Mouse (Mus musculus): ENCODE measurements around the gene Srpk2. TPM values are rescaled to one million over a fixed set of nuclear protein-coding genes. Genes with fewer than 3 reads are reported as not detected.

The Srpk2 gene
- total and polyA plus RNA-seq, 2 experiments from 2014 or later: 69.3 to 151 TPM

GRCm38 (mm10) chr5:23612856-23613255 is 71.6 kb downstream of the Srpk2 start:
- Histone ChIP-seq H3K36me3 (ENCODE audit: insufficient read depth, low read length) (no peaks in the 10 kb centered on the region), H3K9ac (replicated peaks; ENCODE audit: low read length, poor library complexity, severe bottlenecking) (no peak overlapping the region), H3K4me1 (ENCODE audit: insufficient read depth, low read length) (peaks cover 6% of the 10 kb centered on the region; the same call in 1 of the 2 replicates), H3K27me3 (ENCODE audit: insufficient read depth, low read length) (no peaks in the 10 kb centered on the region), H3K4me3 (ENCODE audit: low read depth, low read length) (no peak overlapping the region), H3K9me3 (ENCODE audit: low read length) (no peaks in the 10 kb centered on the region), H3K27ac (ENCODE audit: low read depth, low read length) (no peak overlapping the region), H3K4me2 (ENCODE audit: low read depth, low read length, poor library complexity, severe bottlenecking) (no peak overlapping the region)
- DNase-seq (ENCODE audit: low spot score) (no peak), ATAC-seq (ENCODE audit: low FRiP score) (no peak)
- 83% methylated on average over 3 of the region's 3 CpGs for WGBS
- no peak for TF ChIP-seq CTCF (IDR thresholded peaks at IDR 0.05)

- no peak overlapping the region for H3K4me2 ChIP-seq (ENCODE audit: low read depth, low read length, poor library complexity, severe bottlenecking)
These were observed 80.2 kb downstream of the Srpk2 start for GRCm38 (mm10) chr5:23604036-23604705.

GRCm38 (mm10) chr5:23599750-23600537 is 84.5 kb downstream of the Srpk2 start:
- Histone ChIP-seq H3K4me1 (ENCODE audit: insufficient read depth, low read length) (peaks cover 4% of the 10 kb centered on the region; the same call in 1 of the 2 replicates), H3K27me3 (ENCODE audit: insufficient read depth, low read length) (no peaks in the 10 kb centered on the region), H3K4me2 (ENCODE audit: low read depth, low read length, poor library complexity, severe bottlenecking) (no peak overlapping the region), H3K36me3 (ENCODE audit: insufficient read depth, low read length) (no peaks in the 10 kb centered on the region), H3K9me3 (ENCODE audit: low read length) (no peaks in the 10 kb centered on the region), H3K9ac (replicated peaks; ENCODE audit: low read length, poor library complexity, severe bottlenecking) (no peak overlapping the region), H3K27ac (ENCODE audit: low read depth, low read length) (no peak overlapping the region), H3K4me3 (ENCODE audit: low read depth, low read length) (no peak overlapping the region)
- 84% methylated on average over 5 of the region's 5 CpGs for WGBS
- DNase-seq (ENCODE audit: low spot score): peak; percentile 70
- 0 out of 2 replicates have a peak, but pooled peaks have one; percentile 38 for ATAC-seq (ENCODE audit: low FRiP score)
- no peak for TF ChIP-seq CTCF (IDR thresholded peaks at IDR 0.05)

More at GRCm38 (mm10) chr5:23604036-23604705, 80.2 kb downstream of the Srpk2 start:
- Histone ChIP-seq H3K27ac (ENCODE audit: low read depth, low read length) (no peak overlapping the region), H3K4me3 (ENCODE audit: low read depth, low read length) (no peak overlapping the region), H3K36me3 (ENCODE audit: insufficient read depth, low read length) (no peaks in the 10 kb centered on the region), H3K9me3 (ENCODE audit: low read length) (no peaks in the 10 kb centered on the region), H3K4me1 (ENCODE audit: insufficient read depth, low read length) (no peaks in the 10 kb centered on the region), H3K9ac (replicated peaks; ENCODE audit: low read length, poor library complexity, severe bottlenecking) (no peak overlapping the region), H3K27me3 (ENCODE audit: insufficient read depth, low read length) (no peaks in the 10 kb centered on the region)
- DNase-seq (ENCODE audit: low spot score): no peak
- ATAC-seq (ENCODE audit: low FRiP score): no peak
- WGBS: 86% methylated on average over 7 of the region's 7 CpGs
- no peak for TF ChIP-seq CTCF (IDR thresholded peaks at IDR 0.05)

GRCm38 (mm10) chr5:23599171-23599570 is 85.2 kb downstream of the Srpk2 start:
- Histone ChIP-seq H3K4me2 (ENCODE audit: low read depth, low read length, poor library complexity, severe bottlenecking) (no peak overlapping the region), H3K9me3 (ENCODE audit: low read length) (no peaks in the 10 kb centered on the region), H3K27ac (ENCODE audit: low read depth, low read length) (no peak overlapping the region), H3K4me1 (ENCODE audit: insufficient read depth, low read length) (peaks cover 4% of the 10 kb centered on the region; the same call in 1 of the 2 replicates), H3K27me3 (ENCODE audit: insufficient read depth, low read length) (no peaks in the 10 kb centered on the region), H3K4me3 (ENCODE audit: low read depth, low read length) (no peak overlapping the region), H3K36me3 (ENCODE audit: insufficient read depth, low read length) (no peaks in the 10 kb centered on the region), H3K9ac (replicated peaks; ENCODE audit: low read length, poor library complexity, severe bottlenecking) (no peak overlapping the region)
- DNase-seq (ENCODE audit: low spot score): no peak
- ATAC-seq (ENCODE audit: low FRiP score): no peak
- no peak for TF ChIP-seq CTCF (IDR thresholded peaks at IDR 0.05)
- WGBS: 74% methylated on average over 3 of the region's 3 CpGs

GRCm38 (mm10) chr5:23598491-23598890 is 85.9 kb downstream of the Srpk2 start:
- DNase-seq (ENCODE audit: low spot score): no peak
- TF ChIP-seq CTCF (IDR thresholded peaks at IDR 0.05): no peak
- no peaks in the 10 kb centered on the region for H3K36me3 ChIP-seq (ENCODE audit: insufficient read depth, low read length)
- H3K4me1 ChIP-seq (ENCODE audit: insufficient read depth, low read length): peaks cover 4% of the 10 kb centered on the region; the same call in 1 of the 2 replicates
- no peaks in the 10 kb centered on the region for H3K9me3 ChIP-seq (ENCODE audit: low read length)
- H3K27me3 ChIP-seq (ENCODE audit: insufficient read depth, low read length): no peaks in the 10 kb centered on the region
- 77% methylated on average over 12 of the region's 12 CpGs for WGBS
- no peak for ATAC-seq (ENCODE audit: low FRiP score)
- H3K4me2 ChIP-seq (ENCODE audit: low read depth, low read length, poor library complexity, severe bottlenecking): no peak overlapping the region
- no peak overlapping the region for H3K9ac ChIP-seq (replicated peaks; ENCODE audit: low read length, poor library complexity, severe bottlenecking)
- H3K4me3 ChIP-seq (ENCODE audit: low read depth, low read length): no peak overlapping the region
- no peak overlapping the region for H3K27ac ChIP-seq (ENCODE audit: low read depth, low read length)

GRCm38 (mm10) chr5:23597999-23598398 is 86.4 kb downstream of the Srpk2 start:
- H3K36me3 ChIP-seq (ENCODE audit: insufficient read depth, low read length): no peaks in the 10 kb centered on the region
- no peaks in the 10 kb centered on the region for H3K9me3 ChIP-seq (ENCODE audit: low read length)
- DNase-seq (ENCODE audit: low spot score): no peak
- no peak for TF ChIP-seq CTCF (IDR thresholded peaks at IDR 0.05)
- H3K4me3 ChIP-seq (ENCODE audit: low read depth, low read length): no peak overlapping the region
- no peaks in the 10 kb centered on the region for H3K27me3 ChIP-seq (ENCODE audit: insufficient read depth, low read length)
- no peak overlapping the region for H3K9ac ChIP-seq (replicated peaks; ENCODE audit: low read length, poor library complexity, severe bottlenecking)
- no peak overlapping the region for H3K27ac ChIP-seq (ENCODE audit: low read depth, low read length)
- WGBS: 60% methylated on average over 1 of the region's 1 CpGs
- peaks cover 4% of the 10 kb centered on the region; the same call in 1 of the 2 replicates for H3K4me1 ChIP-seq (ENCODE audit: insufficient read depth, low read length)
- no peak overlapping the region for H3K4me2 ChIP-seq (ENCODE audit: low read depth, low read length, poor library complexity, severe bottlenecking)
- ATAC-seq (ENCODE audit: low FRiP score): no peak

Measured in midbrain, postnatal 0 days (tissue).